Mouse (Mus musculus) midbrain, embryonic 14.5 days (tissue): ENCODE measurements around the gene Git2. TPM values are rescaled to one million over a fixed set of nuclear protein-coding genes. Genes with fewer than 3 reads are reported as not detected.

Experiments
- ATAC-seq: fragments of 200-750 bp; cut with Nextera tagmentation; 2 replicates; pipeline ENCODE4 v1.8.0; 2017; ENCODE audit warnings: moderate number of reproducible peaks, moderate library complexity; ENCODE audit not compliant: low FRiP score, low TSS enrichment
- DNase-seq: peaks from one replicate; pipeline ENCODE4 v3.0.0-alpha.2; 2015
- H3K27ac ChIP-seq: fragments of 300-500 bp; sonication (generic); replicated peaks from 2 replicates; pipeline ENCODE4 v1.5.1; 2014; ENCODE audit warnings: mild to moderate bottlenecking, low read depth, low read length, moderate library complexity
- H3K27me3 ChIP-seq: fragments of 300-500 bp; sonication (generic); 2 replicates; pipeline ENCODE4 v1.6.1; 2014; ENCODE audit warnings: low read length, control low read depth, mixed read lengths; ENCODE audit not compliant: control insufficient read depth, insufficient read depth
- H3K36me3 ChIP-seq: fragments of 300-500 bp; sonication (generic); 2 replicates; pipeline ENCODE4 v1.6.1; 2014; ENCODE audit warnings: low read length, control low read depth; ENCODE audit not compliant: control insufficient read depth, insufficient read depth
- H3K4me1 ChIP-seq: fragments of 300-500 bp; sonication (generic); 2 replicates; pipeline ENCODE4 v1.6.1; 2014; ENCODE audit warnings: mild to moderate bottlenecking, antibody characterized with exemption, low read length, control low read depth; ENCODE audit not compliant: control insufficient read depth, insufficient read depth
- H3K4me2 ChIP-seq: fragments of 300-500 bp; sonication (generic); 2 replicates; pipeline ENCODE4 v1.6.1; 2014; ENCODE audit warnings: mild to moderate bottlenecking, low read length, moderate library complexity
- H3K4me3 ChIP-seq: fragments of 300-500 bp; sonication (generic); replicated peaks from 2 replicates; pipeline ENCODE4 v1.5.1; 2014; ENCODE audit warnings: low read depth, low read length
- H3K9ac ChIP-seq: fragments of 300-500 bp; sonication (generic); replicated peaks from 2 replicates; pipeline ENCODE4 v1.6.1; 2014; ENCODE audit warnings: mild to moderate bottlenecking, low read length, moderate library complexity
- H3K9me3 ChIP-seq: fragments of 300-500 bp; sonication (generic); 2 replicates; pipeline ENCODE4 v1.6.1; 2016; ENCODE audit warnings: low read length, control low read depth, mixed read lengths; ENCODE audit not compliant: control insufficient read depth
- WGBS: fragments of 180-500 bp; shearing (Covaris S2); extraction: QIAGEN DNeasy Blood & Tissue Kit; methylation state at CpG from one replicate; pipeline ENCODE4 v1.1.7; 2014; 5-methylcytosine and 5-hydroxymethylcytosine counted together
- polyA plus RNA-seq: library from polyadenylated mRNA; unstranded; fragments of >200 nt; fragmentation: Nextera tagmentation; extraction: Ambion mirVana; gene quantifications from 2 replicates; pipeline ENCODE4 v1.2.1, GENCODE M21; 2014

Git2 gene
- 36.3 and 39.5 TPM in 2 replicates for polyA plus RNA-seq

DNA sequence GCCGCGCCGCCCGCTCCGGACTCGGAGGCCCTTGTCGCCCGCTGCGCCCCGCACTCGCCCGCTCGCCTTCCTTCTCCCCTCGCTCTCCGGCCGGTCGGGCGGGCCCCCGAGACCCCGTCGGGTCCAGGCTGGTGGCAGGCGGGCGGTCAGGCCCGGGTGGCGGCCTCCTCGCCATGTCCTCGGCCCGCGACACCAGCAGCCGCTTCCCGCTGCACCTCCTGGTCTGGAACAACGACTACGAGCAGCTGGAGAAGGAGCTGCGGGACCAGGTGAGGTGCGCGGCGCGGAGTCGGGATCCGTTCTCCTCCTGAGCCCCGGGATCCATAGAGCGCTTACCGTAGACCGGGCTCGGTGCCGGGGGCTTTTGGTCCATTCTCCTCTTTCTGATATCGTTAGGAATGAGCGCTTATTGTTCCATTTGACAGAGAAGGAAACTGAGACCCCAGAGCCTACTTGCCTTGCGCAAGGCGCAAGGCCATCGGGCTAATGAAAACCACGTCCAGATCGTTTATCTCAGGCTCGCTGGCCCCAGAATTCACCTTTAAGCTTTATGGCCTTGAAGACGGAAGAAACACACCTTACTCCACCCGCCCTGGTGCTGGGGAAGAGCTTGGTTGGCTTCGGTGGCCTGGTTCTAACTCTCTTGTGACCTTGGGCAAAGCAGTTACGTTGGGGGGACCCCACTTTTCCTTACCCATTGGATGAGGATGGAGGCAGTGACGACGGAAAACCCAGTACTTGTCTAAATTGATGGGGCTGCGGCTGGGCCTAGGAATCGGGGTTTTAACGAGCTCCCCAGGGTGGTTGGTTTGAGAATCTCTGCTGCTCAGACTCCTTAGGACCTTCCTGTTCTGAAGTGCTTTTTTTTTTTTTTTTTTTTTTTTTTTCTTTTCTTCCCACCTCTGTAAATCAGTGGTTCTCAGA lies at the start of gene Git2:
Git2 (minus strand) TSS at position 462 of the 924 bp plus-strand sequence.
- Histone ChIP-seq H3K4me2 (peak within 1 kb of the TSS; percentile 94), H3K4me3 (peak within 1 kb of the TSS; percentile 97), H3K36me3 (no peaks in the 10 kb centered on the region), H3K9me3 (no peaks in the 10 kb centered on the region), H3K4me1 (peaks cover 29% of the 10 kb centered on the region), H3K9ac (peak within 1 kb of the TSS; percentile 96), H3K27ac (peak within 1 kb of the TSS; percentile 95), H3K27me3 (no peaks in the 10 kb centered on the region)
- ATAC-seq = no peak; the same call in 1 of the 2 replicates
- DNase-seq = peak; percentile 55
- WGBS = under 1% methylated on average over 59 of the region's 63 CpGs

DNA sequence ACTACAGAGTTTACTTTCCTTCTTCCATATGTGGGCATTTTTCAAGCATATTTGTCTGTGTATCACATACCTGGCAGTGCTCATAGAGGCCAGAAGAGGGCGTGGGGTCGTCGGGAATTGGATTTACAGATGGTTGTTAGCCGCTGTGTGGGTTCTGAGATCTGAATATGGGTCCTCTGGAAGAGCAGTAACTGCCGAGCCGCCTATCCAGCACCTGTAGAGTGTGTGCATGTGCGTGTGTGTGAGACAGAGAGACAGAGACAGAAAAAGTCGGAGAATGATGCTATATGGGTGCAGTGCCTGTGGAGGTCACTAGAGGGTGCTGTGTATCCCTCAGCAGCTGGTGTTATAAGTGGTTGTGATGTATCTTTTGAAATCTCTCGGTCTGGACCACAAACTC lies 48.9 kb upstream of the Git2 start:
- Histone ChIP-seq H3K27ac (no peak overlapping the region), H3K36me3 (no peaks in the 10 kb centered on the region), H3K9me3 (no peaks in the 10 kb centered on the region), H3K4me3 (no peak overlapping the region), H3K9ac (no peak overlapping the region), H3K4me2 (0 out of 2 replicates have a peak overlapping the region, but pooled peaks have one; percentile 58), H3K4me1 (0 out of 2 replicates have a peak, but pooled peaks cover 3% of the 10 kb centered on the region), H3K27me3 (no peaks in the 10 kb centered on the region)
- DNase-seq (peak; percentile 61), ATAC-seq (no peak)
- WGBS = 15% methylated on average over 9 of the region's 9 CpGs

- H3K4me2 ChIP-seq = peak within 1 kb of the TSS; percentile 58
- H3K36me3 ChIP-seq = no peaks in the 10 kb centered on the region
- H3K27me3 ChIP-seq = no peaks in the 10 kb centered on the region
- DNase-seq (peak; percentile 93), ATAC-seq (peak; percentile 90)
- peak within 1 kb of the TSS; percentile 64 for H3K4me3 ChIP-seq
- WGBS = 6% methylated on average over 53 of the region's 53 CpGs
- peak within 1 kb of the TSS; percentile 80 for H3K9ac ChIP-seq
- H3K27ac ChIP-seq = peak within 1 kb of the TSS; percentile 78
- 0 out of 2 replicates have a peak, but pooled peaks cover 3% of the 10 kb centered on the region for H3K4me1 ChIP-seq
- H3K9me3 ChIP-seq = no peaks in the 10 kb centered on the region
Measured at GRCm38 (mm10) chr5:114822796-114823688, 47.7 kb upstream of the Git2 start, which contains the start of gene 1500011B03Rik. Gene 1500011B03Rik (minus strand): TSS chr5:114823468.

DNA sequence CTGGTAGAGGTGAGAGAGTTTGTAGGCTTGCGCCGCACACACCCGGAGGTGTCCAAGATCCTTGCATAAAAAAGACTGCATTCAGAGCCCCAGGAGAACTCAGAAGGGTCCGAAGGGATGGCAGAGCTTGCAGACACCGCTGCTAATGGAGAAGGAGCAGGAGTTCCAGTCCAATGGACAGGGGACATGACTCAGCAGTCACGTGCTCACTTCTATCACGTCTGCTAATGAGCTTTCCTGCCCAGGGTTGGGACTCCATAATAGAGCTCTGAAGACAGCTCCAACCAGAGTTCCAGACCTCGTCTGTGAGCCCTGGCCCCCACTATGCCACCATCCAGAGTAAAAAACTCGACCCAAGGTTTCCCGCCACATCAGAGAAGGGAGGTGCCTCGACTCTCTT lies 42.8 kb upstream of the Git2 start:
- Histone ChIP-seq H3K36me3 (no peaks in the 10 kb centered on the region), H3K4me3 (no peak overlapping the region), H3K4me1 (no peaks in the 10 kb centered on the region), H3K27me3 (no peaks in the 10 kb centered on the region), H3K9ac (no peak overlapping the region), H3K4me2 (no peak overlapping the region), H3K9me3 (no peaks in the 10 kb centered on the region), H3K27ac (no peak overlapping the region)
- 72% methylated on average over 10 of the region's 11 CpGs for WGBS
- ATAC-seq (no peak), DNase-seq (no peak)

GRCm38 (mm10) chr5:114816599-114816998 lies 41.3 kb upstream of the Git2 start:
- H3K4me3 ChIP-seq = no peak overlapping the region
- H3K36me3 ChIP-seq = no peaks in the 10 kb centered on the region
- H3K4me1 ChIP-seq = peaks cover 10% of the 10 kb centered on the region
- DNase-seq (no peak), ATAC-seq (no peak)
- no peaks in the 10 kb centered on the region for H3K27me3 ChIP-seq
- no peak overlapping the region for H3K9ac ChIP-seq
- H3K9me3 ChIP-seq = no peaks in the 10 kb centered on the region
- no peak overlapping the region for H3K4me2 ChIP-seq
- no peak overlapping the region for H3K27ac ChIP-seq
- 67% methylated on average over 6 of the region's 6 CpGs for WGBS

DNA sequence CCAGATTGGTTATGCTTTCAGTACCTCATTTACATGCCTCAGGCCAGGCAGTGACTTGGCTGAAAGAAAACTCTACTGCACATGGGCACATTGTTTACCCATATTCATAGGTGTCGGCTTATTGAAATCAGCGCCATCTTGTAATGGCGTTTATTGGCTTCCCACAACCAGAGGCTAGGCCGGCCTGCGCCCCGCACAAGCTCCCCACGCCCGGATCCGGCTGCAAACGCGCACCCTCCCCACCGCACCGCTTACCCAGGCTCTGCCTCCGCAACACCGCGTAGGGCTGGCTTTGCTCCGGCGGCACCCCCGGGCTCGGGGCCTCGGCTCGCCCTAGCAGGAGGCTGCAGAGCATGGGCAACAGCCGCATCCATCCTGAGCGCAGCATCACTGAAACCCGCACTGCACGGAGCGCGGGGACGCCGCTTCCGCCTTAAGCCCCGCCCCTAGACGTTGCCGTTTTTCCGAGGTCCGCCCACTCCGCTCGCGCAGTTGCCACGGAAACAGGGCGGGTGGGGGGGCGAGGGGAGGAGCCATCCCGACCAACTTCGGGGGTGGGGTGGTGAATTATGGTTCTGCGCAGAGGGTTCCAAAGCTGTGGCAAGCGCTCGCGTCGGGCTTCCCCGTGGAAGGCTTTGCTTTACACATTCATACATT lies 38.3 kb upstream of the Git2 start:
- peak overlapping the region; percentile 97 for H3K27ac ChIP-seq
- WGBS = under 1% methylated on average over 50 of the region's 50 CpGs
- peak overlapping the region; percentile 81 for H3K4me3 ChIP-seq
- peaks cover 12% of the 10 kb centered on the region for H3K36me3 ChIP-seq
- DNase-seq (peak; percentile 97), ATAC-seq (peak; percentile 96)
- no peaks in the 10 kb centered on the region for H3K9me3 ChIP-seq
- H3K4me2 ChIP-seq = peak overlapping the region; percentile 69
- peaks cover 13% of the 10 kb centered on the region for H3K4me1 ChIP-seq
- no peaks in the 10 kb centered on the region for H3K27me3 ChIP-seq
- peak overlapping the region; percentile 82 for H3K9ac ChIP-seq

- no peak for ATAC-seq
- Histone ChIP-seq H3K9me3 (no peaks in the 10 kb centered on the region), H3K27ac (no peak overlapping the region), H3K4me3 (no peak overlapping the region), H3K27me3 (no peaks in the 10 kb centered on the region), H3K9ac (no peak overlapping the region), H3K36me3 (peaks cover 49% of the 10 kb centered on the region), H3K4me1 (peaks cover 13% of the 10 kb centered on the region), H3K4me2 (no peak overlapping the region)
- WGBS = 93% methylated on average over 5 of the region's 5 CpGs
- no peak for DNase-seq
Measured at GRCm38 (mm10) chr5:114809826-114810225, 34.5 kb upstream of the Git2 start.

DNA sequence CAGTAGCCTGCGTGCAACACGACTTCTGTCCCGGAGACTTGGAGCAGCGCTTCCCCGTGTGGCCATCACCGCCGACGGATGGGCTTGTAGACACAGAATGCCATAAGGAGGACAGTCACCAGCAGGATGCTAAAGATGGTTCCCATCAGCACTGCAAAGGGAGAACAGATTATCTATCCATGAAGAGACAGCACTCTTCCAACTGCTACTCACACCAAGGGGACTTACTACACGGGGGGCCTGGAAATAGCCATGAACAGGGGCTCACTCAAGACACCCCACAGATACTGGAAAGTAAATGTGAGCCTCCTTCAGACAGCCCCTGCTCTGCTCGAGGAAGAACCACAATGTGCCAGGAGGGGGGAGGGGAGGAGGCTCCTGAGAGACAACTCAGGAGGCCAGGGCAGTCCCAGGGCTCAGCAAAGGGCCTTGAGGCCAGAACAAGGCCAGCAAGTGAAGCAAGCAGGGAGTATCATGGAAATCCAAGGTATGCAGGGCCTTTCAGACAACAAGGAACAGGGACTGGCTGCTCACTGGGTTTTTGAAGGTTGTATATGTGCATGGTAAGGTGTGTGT lies 34.0 kb upstream of the Git2 start:
- H3K27ac ChIP-seq = no peak overlapping the region
- H3K4me3 ChIP-seq = no peak overlapping the region
- H3K9me3 ChIP-seq = no peaks in the 10 kb centered on the region
- 83% methylated on average over 10 of the region's 10 CpGs for WGBS
- peaks cover 55% of the 10 kb centered on the region for H3K36me3 ChIP-seq
- ATAC-seq (no peak), DNase-seq (no peak)
- no peaks in the 10 kb centered on the region for H3K27me3 ChIP-seq
- peaks cover 13% of the 10 kb centered on the region for H3K4me1 ChIP-seq
- no peak overlapping the region for H3K9ac ChIP-seq
- no peak overlapping the region for H3K4me2 ChIP-seq
